Mouse (Mus musculus): ENCODE measurements around the gene Mrpl52.

- no peak for TF ChIP-seq FOSL1 (IDR thresholded peaks at IDR 0.05; ENCODE audit: insufficient read depth, low read length, poor library complexity, severe bottlenecking)
- no peak for TF ChIP-seq USF1 (IDR thresholded peaks at IDR 0.05; ENCODE audit: low read depth)
- TF ChIP-seq CTCF (IDR thresholded peaks at IDR 0.05; ENCODE audit: control insufficient read depth, insufficient read depth, insufficient read length): no peak
- no peak for TF ChIP-seq CEBPB (IDR thresholded peaks at IDR 0.05; ENCODE audit: low read depth)
- TF ChIP-seq MAX (IDR thresholded peaks at IDR 0.05): no peak
- no peak for TF ChIP-seq MYOD1 (IDR thresholded peaks at IDR 0.05; ENCODE audit: control insufficient read depth, insufficient read length, low read depth)
- no peak for TF ChIP-seq MYOG (IDR thresholded peaks at IDR 0.05; ENCODE audit: control insufficient read depth, extremely low read depth, insufficient read length)
Observed at GRCm38 (mm10) chr14:54421014-54421413, 5.7 kb upstream of the Mrpl52 start.
